Mouse (Mus musculus) MEL (cell line): ENCODE results near the gene Spg21.

Experiments used
- CTCF ChIP-seq, 3 experiments: IDR thresholded peaks in 2 of 3; conservative IDR thresholded peaks in 1 of 3; 2 replicates each; pipeline ENCODE4 v1.5.1; 2011 to 2012; ENCODE audit warnings: low read length in 3 of 3, low read depth in 2 of 3, mild to moderate bottlenecking in 2 of 3, improper control_type of control experiment in 1 of 3, inconsistent platforms in 1 of 3, mixed read lengths in 1 of 3, moderate library complexity in 1 of 3; ENCODE audit not compliant: control insufficient read depth in 1 of 3, insufficient read depth in 1 of 3, poor library complexity in 1 of 3, severe bottlenecking in 1 of 3
- EP300 ChIP-seq, 2 experiments: IDR thresholded peaks; 2 replicates each; pipeline ENCODE4 v1.6.1; 2011; ENCODE audit warnings: improper control_type of control experiment in 2 of 2, low read length in 2 of 2, low read depth in 1 of 2, mild to moderate bottlenecking in 1 of 2
- ETS1 ChIP-seq: IDR thresholded peaks from 2 replicates; pipeline ENCODE4 v1.6.1; 2012; ENCODE audit warnings: low read depth, mild to moderate bottlenecking, inconsistent platforms, low read length, improper control_type of control experiment, moderate library complexity
- MEF2A ChIP-seq: IDR thresholded peaks from 2 replicates; pipeline ENCODE4 v1.6.1; 2014; ENCODE audit warnings: low read depth, mild to moderate bottlenecking, inconsistent platforms, low read length, improper control_type of control experiment; ENCODE audit not compliant: poor library complexity, insufficient replicate concordance, severe bottlenecking; ENCODE audit errors: extremely low read depth
- POLR2A ChIP-seq, 2 experiments: IDR thresholded peaks; 2 replicates each; pipeline ENCODE4 v1.6.1; 2011 to 2012; ENCODE audit warnings: low read length in 2 of 2, mild to moderate bottlenecking in 2 of 2, control low read depth in 1 of 2, improper control_type of control experiment in 1 of 2, low read depth in 1 of 2, moderate library complexity in 1 of 2; ENCODE audit not compliant: control insufficient read depth in 1 of 2, insufficient read depth in 1 of 2, poor library complexity in 1 of 2
- ZC3H11A ChIP-seq: IDR thresholded peaks from 2 replicates; pipeline ENCODE4 v1.6.1; 2012; ENCODE audit warnings: low read depth, mild to moderate bottlenecking, inconsistent platforms, low read length, improper control_type of control experiment
- ZKSCAN1 ChIP-seq: IDR thresholded peaks from 2 replicates; pipeline ENCODE4 v1.6.1; 2012; ENCODE audit warnings: low read depth, mild to moderate bottlenecking, inconsistent platforms, low read length, improper control_type of control experiment, moderate library complexity

DNA sequence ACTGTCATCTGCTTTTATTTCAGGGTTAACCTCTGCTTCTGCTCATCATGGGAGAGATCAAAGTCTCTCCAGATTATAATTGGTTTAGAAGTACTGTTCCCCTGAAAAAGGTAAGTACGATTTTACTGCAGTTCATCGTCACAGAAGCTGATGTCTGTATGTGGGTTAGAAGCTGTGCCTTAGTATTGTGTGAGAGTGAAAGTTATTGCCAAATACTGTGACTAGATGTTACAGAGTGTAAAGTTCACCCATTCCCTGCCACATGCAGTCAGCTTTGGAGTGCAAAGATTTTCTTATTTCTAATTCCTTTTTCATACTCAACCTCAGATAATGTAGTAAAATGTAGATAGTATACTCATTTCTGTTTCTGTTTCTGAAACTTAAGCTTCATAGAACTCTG is 4.5 kb downstream of the Spg21 start:
- no peak for TF ChIP-seq CTCF (IDR thresholded peaks at IDR 0.05 in 2 of 3, conservative IDR thresholded peaks at IDR 0.05 in 1 of 3; ENCODE audit: control insufficient read depth in 1 of 3, insufficient read depth in 1 of 3, low read depth in 2 of 3, low read length in 3 of 3, poor library complexity in 1 of 3, severe bottlenecking in 1 of 3)
- TF ChIP-seq MEF2A, result no peak
- no peak for TF ChIP-seq ZC3H11A
- TF ChIP-seq POLR2A (IDR thresholded peaks at IDR 0.05; ENCODE audit: control insufficient read depth in 1 of 2, insufficient read depth in 1 of 2, low read depth in 1 of 2, low read length in 2 of 2, poor library complexity in 1 of 2), result no peak
- TF ChIP-seq EP300 (IDR thresholded peaks at IDR 0.05; ENCODE audit: low read depth in 1 of 2, low read length in 2 of 2), result no peak
- TF ChIP-seq ETS1, result no peak
- no peak for TF ChIP-seq ZKSCAN1
